Mouse (Mus musculus) midbrain, embryonic 14.5 days (tissue): ENCODE measurements at regions not wholly inside any gene's neighbourhood (a gene's known extent, or its start where the extent isn't known, plus 50 kb on each side); places are given as distances from the start of the nearest gene placed in this dataset.

Experiments used
- ATAC-seq: fragments of 200-750 bp; cut with Nextera tagmentation; 2 replicates; pipeline ENCODE4 v1.8.0; 2017; ENCODE audit warnings: moderate number of reproducible peaks, moderate library complexity; ENCODE audit not compliant: low FRiP score, low TSS enrichment
- DNase-seq: peaks from one replicate; pipeline ENCODE4 v3.0.0-alpha.2; 2015
- H3K27ac ChIP-seq: fragments of 300-500 bp; sonication (generic); replicated peaks from 2 replicates; pipeline ENCODE4 v1.5.1; 2014; ENCODE audit warnings: mild to moderate bottlenecking, low read depth, low read length, moderate library complexity
- H3K27me3 ChIP-seq: fragments of 300-500 bp; sonication (generic); 2 replicates; pipeline ENCODE4 v1.6.1; 2014; ENCODE audit warnings: low read length, control low read depth, mixed read lengths; ENCODE audit not compliant: control insufficient read depth, insufficient read depth
- H3K36me3 ChIP-seq: fragments of 300-500 bp; sonication (generic); 2 replicates; pipeline ENCODE4 v1.6.1; 2014; ENCODE audit warnings: low read length, control low read depth; ENCODE audit not compliant: control insufficient read depth, insufficient read depth
- H3K4me1 ChIP-seq: fragments of 300-500 bp; sonication (generic); 2 replicates; pipeline ENCODE4 v1.6.1; 2014; ENCODE audit warnings: mild to moderate bottlenecking, antibody characterized with exemption, low read length, control low read depth; ENCODE audit not compliant: control insufficient read depth, insufficient read depth
- H3K4me2 ChIP-seq: fragments of 300-500 bp; sonication (generic); 2 replicates; pipeline ENCODE4 v1.6.1; 2014; ENCODE audit warnings: mild to moderate bottlenecking, low read length, moderate library complexity
- H3K4me3 ChIP-seq: fragments of 300-500 bp; sonication (generic); replicated peaks from 2 replicates; pipeline ENCODE4 v1.5.1; 2014; ENCODE audit warnings: low read depth, low read length
- H3K9ac ChIP-seq: fragments of 300-500 bp; sonication (generic); replicated peaks from 2 replicates; pipeline ENCODE4 v1.6.1; 2014; ENCODE audit warnings: mild to moderate bottlenecking, low read length, moderate library complexity
- H3K9me3 ChIP-seq: fragments of 300-500 bp; sonication (generic); 2 replicates; pipeline ENCODE4 v1.6.1; 2016; ENCODE audit warnings: low read length, control low read depth, mixed read lengths; ENCODE audit not compliant: control insufficient read depth
- WGBS: fragments of 180-500 bp; shearing (Covaris S2); extraction: QIAGEN DNeasy Blood & Tissue Kit; methylation state at CpG from one replicate; pipeline ENCODE4 v1.1.7; 2014; 5-methylcytosine and 5-hydroxymethylcytosine counted together

DNA sequence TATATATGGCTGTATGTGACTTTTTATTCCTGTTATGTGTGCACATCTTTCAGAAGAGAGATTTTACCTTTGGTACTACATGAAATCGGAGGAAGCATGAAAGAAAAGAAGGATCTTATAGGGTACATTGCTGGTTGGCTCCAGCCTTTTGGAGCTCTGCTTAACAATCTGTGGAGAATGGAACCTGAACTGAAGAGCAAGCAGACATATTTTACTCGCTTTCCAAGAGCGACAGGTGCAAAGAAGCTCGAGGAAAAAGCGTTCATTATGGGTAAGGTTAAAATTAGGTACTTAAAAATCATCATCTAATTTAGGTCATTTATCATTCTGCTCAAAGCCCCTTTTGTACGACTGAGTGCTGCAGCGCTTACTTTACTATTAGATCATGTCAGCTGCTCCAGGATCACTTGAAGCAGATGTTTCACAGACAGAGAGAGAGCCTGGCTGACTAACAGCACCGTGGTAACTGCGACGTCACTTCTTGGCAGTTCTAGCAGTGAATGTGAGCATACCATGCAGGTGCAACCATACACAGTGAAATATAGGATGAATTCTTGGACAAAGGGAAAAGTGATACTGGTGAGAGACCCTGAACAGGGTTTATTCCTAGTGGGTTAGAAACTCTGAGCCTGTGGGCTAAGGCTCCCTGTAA, 366.2 kb downstream of the Pros1 start:
- peak; percentile 35 for DNase-seq
- H3K9ac ChIP-seq: no peak overlapping the region
- no peak overlapping the region for H3K4me2 ChIP-seq

DNA sequence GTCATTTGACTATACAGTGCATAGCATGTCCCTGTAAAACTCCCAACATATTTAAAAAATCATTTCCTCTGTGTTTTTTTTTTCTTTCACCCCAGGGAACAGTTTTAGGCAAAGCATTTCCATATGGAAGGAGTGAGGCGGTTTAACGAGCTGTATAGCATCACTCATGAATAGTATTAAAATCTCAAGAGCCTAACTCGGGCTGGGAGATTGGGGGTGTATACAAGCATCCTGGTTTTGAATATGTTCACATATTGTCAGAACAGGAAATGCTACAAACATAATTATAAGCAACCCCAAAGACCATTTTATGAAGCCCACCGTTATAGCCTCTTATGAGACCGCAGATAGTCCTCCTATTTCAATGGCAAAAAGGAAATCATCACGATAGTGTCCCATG, 370.5 kb downstream of the Pros1 start:
- Histone ChIP-seq H3K4me1 (no peaks in the 10 kb centered on the region), H3K9me3 (no peaks in the 10 kb centered on the region), H3K4me2 (no peak overlapping the region), H3K36me3 (no peaks in the 10 kb centered on the region), H3K9ac (no peak overlapping the region), H3K27ac (no peak overlapping the region), H3K27me3 (no peaks in the 10 kb centered on the region), H3K4me3 (no peak overlapping the region)
- 70% methylated on average over 6 of the region's 6 CpGs for WGBS
- DNase-seq: peak; percentile 15
- ATAC-seq: no peak

More for the DNA sequence above, 366.2 kb downstream of the Pros1 start:
- no peaks in the 10 kb centered on the region for H3K4me1 ChIP-seq
- no peaks in the 10 kb centered on the region for H3K36me3 ChIP-seq
- ATAC-seq: no peak
- H3K9me3 ChIP-seq: no peaks in the 10 kb centered on the region
- no peak overlapping the region for H3K4me3 ChIP-seq
- WGBS: 71% methylated on average over 10 of the region's 10 CpGs
- no peaks in the 10 kb centered on the region for H3K27me3 ChIP-seq
- no peak overlapping the region for H3K27ac ChIP-seq

DNA sequence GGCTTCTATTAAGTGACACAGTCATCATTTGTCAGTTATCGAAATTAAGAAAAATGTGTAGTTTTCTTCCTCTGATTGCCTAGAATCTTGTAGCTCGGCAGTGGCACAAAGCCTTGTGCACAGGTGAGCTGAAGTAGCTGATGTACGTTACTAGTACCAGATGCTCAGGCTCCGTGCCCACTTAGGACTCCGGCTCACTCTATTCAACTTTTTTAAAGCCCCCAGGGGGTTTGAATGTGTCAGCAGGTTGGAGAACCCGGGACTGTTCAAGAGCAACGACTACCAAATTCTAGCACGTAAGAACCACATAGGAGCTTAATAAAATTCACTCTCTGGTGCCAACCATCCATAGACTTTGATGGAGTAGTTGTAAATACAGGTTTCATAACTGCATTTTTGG, 371.0 kb downstream of the Pros1 start:
- ATAC-seq (no peak), DNase-seq (no peak)
- no peak overlapping the region for H3K4me3 ChIP-seq
- H3K9ac ChIP-seq: no peak overlapping the region
- H3K27ac ChIP-seq: no peak overlapping the region
- WGBS: 80% methylated on average over 8 of the region's 8 CpGs
- no peaks in the 10 kb centered on the region for H3K9me3 ChIP-seq
- H3K4me1 ChIP-seq: no peaks in the 10 kb centered on the region
- no peaks in the 10 kb centered on the region for H3K36me3 ChIP-seq
- no peak overlapping the region for H3K4me2 ChIP-seq
- H3K27me3 ChIP-seq: no peaks in the 10 kb centered on the region

DNA sequence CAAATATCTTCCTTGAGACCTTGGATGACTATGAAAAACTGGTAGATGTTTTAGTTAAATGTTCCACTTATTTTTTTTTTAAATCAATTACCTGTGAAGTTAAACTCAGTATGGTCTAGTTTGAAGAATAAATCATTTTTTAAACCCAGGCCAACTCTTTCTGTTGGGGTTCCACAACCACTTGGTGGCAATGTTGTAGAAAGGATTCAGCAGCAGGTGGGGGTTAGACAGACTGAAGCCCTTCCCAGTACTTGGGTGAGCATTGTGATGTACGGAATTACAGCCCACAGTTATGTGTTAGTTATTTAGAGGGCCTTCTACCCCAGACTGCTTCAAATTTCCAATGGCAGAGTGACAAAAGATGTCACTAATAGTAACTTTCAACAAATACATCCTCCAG, 375.0 kb downstream of the Pros1 start:
- DNase-seq: peak; percentile 24
- 48% methylated on average over 1 of the region's 1 CpGs for WGBS
- no peaks in the 10 kb centered on the region for H3K36me3 ChIP-seq

DNA sequence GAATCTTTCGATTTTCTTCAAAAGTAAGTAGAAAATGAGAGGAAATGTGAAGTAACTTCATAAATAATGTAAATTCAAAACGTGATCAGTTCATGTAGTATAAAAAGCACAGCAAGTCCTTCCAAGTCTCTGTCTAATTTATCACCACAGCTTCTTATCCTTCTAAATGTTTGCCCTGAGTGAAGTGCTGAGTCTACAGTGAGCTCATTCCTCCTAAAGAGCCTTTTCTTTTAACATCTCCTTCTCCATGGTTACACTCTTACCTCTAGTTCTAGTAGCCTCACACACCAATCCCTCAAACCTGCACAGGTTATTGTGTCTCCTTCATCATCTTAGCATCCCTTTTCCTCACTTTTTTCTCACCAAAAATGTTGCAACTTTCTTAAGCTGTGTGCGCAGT, 375.5 kb downstream of the Pros1 start:
- H3K4me1 ChIP-seq: no peaks in the 10 kb centered on the region
- no peaks in the 10 kb centered on the region for H3K9me3 ChIP-seq
- no peak overlapping the region for H3K9ac ChIP-seq
- no peak for ATAC-seq
- no peak overlapping the region for H3K4me2 ChIP-seq
- H3K36me3 ChIP-seq: no peaks in the 10 kb centered on the region
- 83% methylated on average over 3 of the region's 3 CpGs for WGBS
- H3K27ac ChIP-seq: no peak overlapping the region
- no peak for DNase-seq
- no peaks in the 10 kb centered on the region for H3K27me3 ChIP-seq
- H3K4me3 ChIP-seq: no peak overlapping the region

More for the DNA sequence above, 375.0 kb downstream of the Pros1 start:
- ATAC-seq: no peak
- no peaks in the 10 kb centered on the region for H3K27me3 ChIP-seq
- no peaks in the 10 kb centered on the region for H3K4me1 ChIP-seq
- H3K27ac ChIP-seq: no peak overlapping the region
- no peak overlapping the region for H3K9ac ChIP-seq
- no peaks in the 10 kb centered on the region for H3K9me3 ChIP-seq
- H3K4me3 ChIP-seq: no peak overlapping the region
- H3K4me2 ChIP-seq: no peak overlapping the region

DNA sequence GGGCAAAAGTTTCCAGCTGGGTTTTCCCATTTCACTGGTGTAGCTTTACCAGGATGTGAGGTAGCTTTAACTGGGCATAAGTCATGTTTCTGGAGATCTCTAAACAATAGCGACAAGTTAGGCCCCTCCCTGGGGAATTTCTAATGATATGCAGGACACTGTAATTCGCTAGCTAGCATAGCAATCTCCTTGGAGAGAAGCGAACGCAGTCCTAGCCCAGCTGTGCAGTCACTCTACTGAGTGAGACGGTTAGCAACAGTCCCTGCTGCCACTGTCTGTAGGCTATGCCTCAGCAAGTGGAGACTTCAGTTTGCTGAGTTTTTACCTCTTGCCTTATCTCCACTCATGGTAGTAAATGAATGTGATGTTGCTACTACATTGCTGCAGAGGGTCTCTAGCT, 416.1 kb downstream of the Pros1 start:
- H3K9me3 ChIP-seq: no peaks in the 10 kb centered on the region
- H3K9ac ChIP-seq: no peak overlapping the region

DNA sequence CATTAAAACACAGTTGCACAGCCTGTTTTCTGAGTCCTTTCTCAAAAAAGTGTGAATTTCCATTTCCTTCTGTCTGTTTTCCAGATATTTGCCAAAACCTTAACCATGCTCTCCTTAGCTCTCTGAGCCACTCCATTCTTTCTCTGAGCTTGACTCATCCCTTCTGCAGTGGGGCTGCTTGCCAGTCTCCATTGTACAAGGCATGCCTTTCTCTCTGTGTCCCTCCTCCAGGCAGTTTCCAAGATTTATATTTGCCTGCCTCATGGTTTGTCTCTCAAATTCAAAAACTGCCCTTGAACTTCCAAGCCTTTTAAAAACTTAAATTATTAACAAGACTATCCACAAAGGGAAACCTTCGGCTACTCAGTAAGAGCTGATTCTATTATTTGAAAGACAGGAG, 423.4 kb downstream of the Pros1 start:
- no peak overlapping the region for H3K27ac ChIP-seq
- no peak overlapping the region for H3K9ac ChIP-seq
- H3K36me3 ChIP-seq: no peaks in the 10 kb centered on the region
- no peaks in the 10 kb centered on the region for H3K4me1 ChIP-seq
- H3K4me2 ChIP-seq: no peak overlapping the region
- ATAC-seq: no peak
- 50% methylated on average over 1 of the region's 1 CpGs for WGBS
- no peak for DNase-seq
- H3K4me3 ChIP-seq: no peak overlapping the region
- H3K9me3 ChIP-seq: no peaks in the 10 kb centered on the region
- H3K27me3 ChIP-seq: no peaks in the 10 kb centered on the region

More for the DNA sequence above, 416.1 kb downstream of the Pros1 start:
- Histone ChIP-seq H3K4me3 (no peak overlapping the region), H3K4me1 (peaks cover 7% of the 10 kb centered on the region; the same call in 1 of the 2 replicates), H3K4me2 (no peak overlapping the region), H3K27ac (no peak overlapping the region), H3K36me3 (no peaks in the 10 kb centered on the region), H3K27me3 (no peaks in the 10 kb centered on the region)
- 23% methylated on average over 5 of the region's 5 CpGs for WGBS
- ATAC-seq (no peak; the same call in 1 of the 2 replicates), DNase-seq (peak; percentile 55)

DNA sequence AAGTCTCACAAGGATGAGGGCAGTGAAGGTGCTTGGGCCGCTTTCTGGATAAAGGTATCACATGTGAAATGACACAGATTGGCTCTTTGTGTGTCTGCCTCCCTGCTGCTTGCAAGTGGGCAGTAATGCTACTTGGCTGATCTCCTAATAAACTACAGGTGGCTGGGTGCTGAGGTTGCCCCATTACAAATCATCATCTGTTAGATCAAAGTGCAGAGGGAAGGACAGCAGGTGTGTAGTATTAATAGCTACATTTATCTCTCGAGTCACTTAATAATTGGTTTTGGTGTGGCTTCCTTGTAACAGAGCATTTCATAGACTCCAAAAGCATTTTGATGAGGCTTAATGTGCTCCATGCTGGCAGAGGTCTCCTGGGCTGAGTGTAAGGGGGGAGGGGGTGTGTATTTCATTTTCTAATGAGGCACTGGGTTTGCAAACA, 424.2 kb downstream of the Pros1 start:
- no peaks in the 10 kb centered on the region for H3K27me3 ChIP-seq
- ATAC-seq (peak; percentile 69), DNase-seq (peak; percentile 53)
- no peaks in the 10 kb centered on the region for H3K36me3 ChIP-seq
- H3K27ac ChIP-seq: no peak overlapping the region
- no peak overlapping the region for H3K4me3 ChIP-seq
- H3K9ac ChIP-seq: no peak overlapping the region
- WGBS: 42% methylated on average over 2 of the region's 2 CpGs
- no peaks in the 10 kb centered on the region for H3K4me1 ChIP-seq
- H3K4me2 ChIP-seq: no peak overlapping the region
- H3K9me3 ChIP-seq: no peaks in the 10 kb centered on the region

DNA sequence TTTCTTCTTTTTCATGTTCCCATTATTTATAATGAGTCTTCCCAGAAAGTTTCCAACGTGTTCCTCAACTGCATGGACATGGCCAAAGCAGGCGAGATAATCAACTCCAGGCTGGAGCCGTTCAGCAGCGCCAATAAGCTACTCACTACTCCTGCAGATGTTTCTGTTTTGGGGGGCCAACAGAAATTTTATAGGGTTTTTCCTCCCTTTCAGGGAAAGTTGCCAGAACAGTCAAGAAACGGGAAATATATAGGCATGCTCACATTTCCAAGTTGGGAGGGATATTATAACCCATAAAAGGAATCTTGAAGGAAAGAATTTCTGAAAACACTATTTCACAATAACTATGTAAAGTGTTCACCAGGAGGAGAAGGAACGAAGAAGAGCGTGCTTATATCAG, 433.5 kb downstream of the Pros1 start:
- DNase-seq (no peak), ATAC-seq (no peak)
- no peak overlapping the region for H3K27ac ChIP-seq
- no peaks in the 10 kb centered on the region for H3K27me3 ChIP-seq
- no peak overlapping the region for H3K4me3 ChIP-seq
- no peaks in the 10 kb centered on the region for H3K9me3 ChIP-seq
- no peaks in the 10 kb centered on the region for H3K36me3 ChIP-seq
- no peak overlapping the region for H3K4me2 ChIP-seq
- no peaks in the 10 kb centered on the region for H3K4me1 ChIP-seq
- H3K9ac ChIP-seq: no peak overlapping the region
- 92% methylated on average over 7 of the region's 7 CpGs for WGBS
